Mouse (Mus musculus): ENCODE results near the gene Prop1. TPM values are rescaled to one million over a fixed set of nuclear protein-coding genes. Genes with fewer than 3 reads are reported as not detected.

The Prop1 gene
- polyA plus RNA-seq, 1 experiment from 2014 or later: not detected

DNA sequence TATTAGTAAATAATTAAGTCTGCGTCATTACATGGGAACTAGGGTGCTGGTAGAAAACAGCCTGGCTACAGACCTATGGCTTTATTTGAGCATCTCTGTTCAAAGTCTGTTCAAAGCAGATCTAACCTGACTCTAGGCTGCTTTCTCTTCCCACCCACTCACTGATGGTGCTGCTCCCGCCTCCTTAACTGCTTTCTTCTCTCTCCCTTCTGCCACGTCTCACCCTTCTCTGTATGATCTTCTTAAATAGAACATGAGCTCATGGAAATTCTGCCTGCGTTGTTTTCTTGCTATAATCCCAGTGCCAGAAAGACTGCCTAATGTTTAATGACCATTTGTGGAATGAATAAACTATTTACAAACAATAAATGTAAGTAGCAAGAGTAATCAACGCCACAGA, 45.4 kb downstream of the Prop1 start:
- Histone ChIP-seq H3K36me3 (ENCODE audit: control insufficient read depth, insufficient read depth) (peaks cover 93% of the 10 kb centered on the region), H3K9me3 (ENCODE audit: control insufficient read depth, low read length) (peaks cover 66% of the 10 kb centered on the region), H3K27ac (ENCODE audit: low read length) (no peak overlapping the region), H3K27me3 (replicated peaks; ENCODE audit: control insufficient read depth, insufficient read depth, low read length) (no peaks in the 10 kb centered on the region), H3K4me3 (replicated peaks; ENCODE audit: low read length) (no peak overlapping the region), H3K4me2 (ENCODE audit: low read length) (no peak overlapping the region), H3K9ac (replicated peaks; ENCODE audit: low read depth, low read length) (no peak overlapping the region), H3K4me1 (replicated peaks; ENCODE audit: control insufficient read depth, insufficient read depth, low read length) (no peaks in the 10 kb centered on the region)
- WGBS: 86% methylated on average over 5 of the region's 5 CpGs
- no peak for ATAC-seq

Other genes with a start within 250 kb of the Prop1 start
- gene Zfp354c, start 126.0 kb downstream of the Prop1 start, polyA plus RNA-seq (2015; fragmentation: Nextera tagmentation; extraction: Ambion mirVana): 69.8 and 76.5 TPM in 2 replicates
- gene Zfp879, start 112.2 kb downstream of the Prop1 start, polyA plus RNA-seq (2015; fragmentation: Nextera tagmentation; extraction: Ambion mirVana): 1.9 and 2.4 TPM in 2 replicates
- gene Grm6, start 103.1 kb downstream of the Prop1 start, polyA plus RNA-seq (2015; fragmentation: Nextera tagmentation; extraction: Ambion mirVana): not detected in 2 replicates
- gene Zfp454, start 66.1 kb downstream of the Prop1 start, polyA plus RNA-seq (2015; fragmentation: Nextera tagmentation; extraction: Ambion mirVana): 17.4 and 18.8 TPM in 2 replicates
- 54.2 and 54.9 TPM in 2 replicates for gene Zfp2, start 37.6 kb downstream of the Prop1 start, polyA plus RNA-seq (2015; fragmentation: Nextera tagmentation; extraction: Ambion mirVana)
- gene Zfp354b, start 22.1 kb downstream of the Prop1 start, polyA plus RNA-seq (2015; fragmentation: Nextera tagmentation; extraction: Ambion mirVana): 3.9 and 4.4 TPM in 2 replicates
- not detected in 2 replicates for gene 4933414I15Rik, start 10.0 kb downstream of the Prop1 start, polyA plus RNA-seq (2015; fragmentation: Nextera tagmentation; extraction: Ambion mirVana)
- not detected in 2 replicates for gene Olfr1378, start 12.8 kb upstream of the Prop1 start, polyA plus RNA-seq (2015; fragmentation: Nextera tagmentation; extraction: Ambion mirVana)
- gene Olfr1377, start 28.2 kb upstream of the Prop1 start, polyA plus RNA-seq (2015; fragmentation: Nextera tagmentation; extraction: Ambion mirVana): not detected in 2 replicates
- gene Olfr51, start 49.8 kb upstream of the Prop1 start, polyA plus RNA-seq (2015; fragmentation: Nextera tagmentation; extraction: Ambion mirVana): not detected in 2 replicates
- not detected in 2 replicates for gene Olfr54, start 60.5 kb upstream of the Prop1 start, polyA plus RNA-seq (2015; fragmentation: Nextera tagmentation; extraction: Ambion mirVana)
- not detected in 2 replicates for gene Olfr1375, start 94.3 kb upstream of the Prop1 start, polyA plus RNA-seq (2015; fragmentation: Nextera tagmentation; extraction: Ambion mirVana)
- 14.7 and 16.0 TPM in 2 replicates for gene Zfp354a, start 105.5 kb upstream of the Prop1 start, polyA plus RNA-seq (2015; fragmentation: Nextera tagmentation; extraction: Ambion mirVana)

Measured in forebrain, embryonic 16.5 days (tissue).